Mouse (Mus musculus) leukemia stem cell, adult 10-12 weeks (primary cell): ENCODE measurements around the gene Rps27rt. TPM values are rescaled to one million over a fixed set of nuclear protein-coding genes. Genes with fewer than 3 reads are reported as not detected.

ENCODE experiments used
- polyA plus RNA-seq: library from polyadenylated mRNA; stranded (reverse); fragments of >175 nt; gene quantifications from 2 replicates; pipeline ENCODE4 v1.2.3, GENCODE M21; 2012; ENCODE audit warnings: low replicate concordance

Gene Rps27rt
- 1.3 and 1.9 TPM in 2 replicates for polyA plus RNA-seq

GRCm38 (mm10) chr9:114982689-114983360 lies at the start of gene Rps27rt:
Rps27rt (minus strand) TSS chr9:114982739.

GRCm38 (mm10) chr9:114978281-114979111 lies 4.0 kb downstream of the Rps27rt start, which contains the start of gene Osbpl10:
Osbpl10 (plus strand) TSS chr9:114978569.

GRCm38 (mm10) chr9:114933723-114934171 lies 48.8 kb downstream of the Rps27rt start, which contains the start of gene Gpd1l:
Gpd1l (minus strand) TSS chr9:114933987.

Other genes with a start within 250 kb of the Rps27rt start
- 38.4 and 59.8 TPM in 2 replicates for gene Cmtm7, start 200.9 kb downstream of the Rps27rt start, polyA plus RNA-seq
- gene Cmtm8, start 138.6 kb downstream of the Rps27rt start, polyA plus RNA-seq, result 3.0 and 5.0 TPM in 2 replicates
- 9.7 and 10.6 TPM in 2 replicates for gene Gpd1l, start 48.8 kb downstream of the Rps27rt start, polyA plus RNA-seq
- gene Osbpl10, start 4.2 kb downstream of the Rps27rt start, polyA plus RNA-seq, result 0.27 TPM in 1 of 2 replicates, not detected in the other